Mouse (Mus musculus) right cerebral cortex, adult 18-20 months (tissue): ENCODE results near the gene Zfp385a.

ENCODE experiments used
- DNase-seq: peaks from one replicate; pipeline ENCODE4 v3.0.0; 2022; ENCODE audit warnings: mixed read lengths

Zfp385a gene

GRCm38 (mm10) chr15:103362950-103363349, 23.1 kb upstream of the Zfp385a start:
- DNase-seq: no peak

GRCm38 (mm10) chr15:103362333-103362732, 22.4 kb upstream of the Zfp385a start:
- DNase-seq: no peak

- DNase-seq: no peak
Measured at GRCm38 (mm10) chr15:103361269-103361668, 21.4 kb upstream of the Zfp385a start.

GRCm38 (mm10) chr15:103359869-103360602, 20.1 kb upstream of the Zfp385a start:
- no peak for DNase-seq

- no peak for DNase-seq
Measured at GRCm38 (mm10) chr15:103359122-103359510, 19.2 kb upstream of the Zfp385a start.

- DNase-seq: no peak
Measured at GRCm38 (mm10) chr15:103358278-103359121, 18.6 kb upstream of the Zfp385a start.

- DNase-seq: no peak
Measured at GRCm38 (mm10) chr15:103357817-103358216, 17.9 kb upstream of the Zfp385a start.

GRCm38 (mm10) chr15:103356130-103356529, 16.2 kb upstream of the Zfp385a start:
- no peak for DNase-seq

- no peak for DNase-seq
Measured at GRCm38 (mm10) chr15:103355420-103355819, 15.5 kb upstream of the Zfp385a start.

- DNase-seq: no peak
Measured at GRCm38 (mm10) chr15:103354690-103355089, 14.8 kb upstream of the Zfp385a start.

- no peak for DNase-seq
Measured at GRCm38 (mm10) chr15:103353511-103354256, 13.8 kb upstream of the Zfp385a start.

GRCm38 (mm10) chr15:103352856-103353255, 13.0 kb upstream of the Zfp385a start:
- DNase-seq: no peak

GRCm38 (mm10) chr15:103347275-103347684, 7.4 kb upstream of the Zfp385a start:
- DNase-seq: peak; percentile 63

GRCm38 (mm10) chr15:103345789-103346188, 5.9 kb upstream of the Zfp385a start:
- no peak for DNase-seq

GRCm38 (mm10) chr15:103343556-103343955, 3.7 kb upstream of the Zfp385a start:
- no peak for DNase-seq

- no peak for DNase-seq
Measured at GRCm38 (mm10) chr15:103343008-103343407, 3.1 kb upstream of the Zfp385a start.

GRCm38 (mm10) chr15:103342415-103342814, 2.5 kb upstream of the Zfp385a start:
- peak; percentile 84 for DNase-seq

GRCm38 (mm10) chr15:103341547-103341946, 1.7 kb upstream of the Zfp385a start:
- no peak for DNase-seq

GRCm38 (mm10) chr15:103340786-103341185, 893 bp upstream of the Zfp385a start:
- no peak for DNase-seq

- DNase-seq: no peak
Measured at GRCm38 (mm10) chr15:103339166-103339960, 530 bp downstream of the Zfp385a start.

GRCm38 (mm10) chr15:103338829-103339165, 1.1 kb downstream of the Zfp385a start:
- DNase-seq: no peak

GRCm38 (mm10) chr15:103336996-103337667, 2.8 kb downstream of the Zfp385a start:
- DNase-seq: no peak
